Mouse (Mus musculus): ENCODE measurements around the gene Nup43.

- TF ChIP-seq CTCF (IDR thresholded peaks at IDR 0.05; ENCODE audit: low read depth, low read length) (no peak), POLR2A (IDR thresholded peaks at IDR 0.05; ENCODE audit: extremely low read depth, insufficient read depth, low read length) (no peak)
Measured at GRCm38 (mm10) chr10:7620723-7621122, 46.6 kb upstream of the Nup43 start.
